Mouse (Mus musculus) MEL (cell line): ENCODE measurements at regions not wholly inside any gene's neighbourhood (a gene's known extent, or its start where the extent isn't known, plus 50 kb on each side); places are given as distances from the start of the nearest gene placed in this dataset.

Experiments used
- CTCF ChIP-seq, 3 experiments: IDR thresholded peaks in 2 of 3; conservative IDR thresholded peaks in 1 of 3; 2 replicates each; pipeline ENCODE4 v1.5.1; 2011 to 2012; ENCODE audit warnings: low read length in 3 of 3, low read depth in 2 of 3, mild to moderate bottlenecking in 2 of 3, improper control_type of control experiment in 1 of 3, inconsistent platforms in 1 of 3, mixed read lengths in 1 of 3, moderate library complexity in 1 of 3; ENCODE audit not compliant: control insufficient read depth in 1 of 3, insufficient read depth in 1 of 3, poor library complexity in 1 of 3, severe bottlenecking in 1 of 3
- ELF1 ChIP-seq: IDR thresholded peaks from 2 replicates; pipeline ENCODE4 v1.6.1; 2014; ENCODE audit warnings: low read depth, mild to moderate bottlenecking, inconsistent platforms, low read length, improper control_type of control experiment, moderate library complexity
- GATA1 ChIP-seq: IDR thresholded peaks from 2 replicates; pipeline ENCODE4 v1.6.1; 2011; ENCODE audit warnings: low read depth, low read length, improper control_type of control experiment
- MAX ChIP-seq: IDR thresholded peaks from 2 replicates; pipeline ENCODE4 v1.6.1; 2011; ENCODE audit warnings: low read length, improper control_type of control experiment
- NELFE ChIP-seq: IDR thresholded peaks from 2 replicates; pipeline ENCODE4 v1.6.1; 2011; ENCODE audit warnings: low read depth, low read length, improper control_type of control experiment
- POLR2A ChIP-seq, 2 experiments: IDR thresholded peaks; 2 replicates each; pipeline ENCODE4 v1.6.1; 2011 to 2012; ENCODE audit warnings: low read length in 2 of 2, mild to moderate bottlenecking in 2 of 2, control low read depth in 1 of 2, improper control_type of control experiment in 1 of 2, low read depth in 1 of 2, moderate library complexity in 1 of 2; ENCODE audit not compliant: control insufficient read depth in 1 of 2, insufficient read depth in 1 of 2, poor library complexity in 1 of 2
- POLR2AphosphoS2 ChIP-seq: IDR thresholded peaks from 2 replicates; pipeline ENCODE4 v1.6.1; 2011; ENCODE audit warnings: low read length, improper control_type of control experiment
- USF1 ChIP-seq: IDR thresholded peaks from 2 replicates; pipeline ENCODE4 v1.6.1; 2014; ENCODE audit warnings: low read depth, mild to moderate bottlenecking, inconsistent platforms, low read length, improper control_type of control experiment, moderate library complexity
- ZMIZ1 ChIP-seq: IDR thresholded peaks from 2 replicates; pipeline ENCODE4 v1.6.1; 2012; ENCODE audit warnings: low read depth, mild to moderate bottlenecking, inconsistent platforms, low read length, improper control_type of control experiment, moderate library complexity

GRCm38 (mm10) chr7:25981167-25981566 is 80.1 kb upstream of the Cyp2b13 start:
- no peak for TF ChIP-seq CTCF (IDR thresholded peaks at IDR 0.05 in 2 of 3, conservative IDR thresholded peaks at IDR 0.05 in 1 of 3; ENCODE audit: control insufficient read depth in 1 of 3, insufficient read depth in 1 of 3, low read depth in 2 of 3, low read length in 3 of 3, poor library complexity in 1 of 3, severe bottlenecking in 1 of 3)
- no peak for TF ChIP-seq ZMIZ1
- no peak for TF ChIP-seq MAX
- no peak for TF ChIP-seq POLR2A (IDR thresholded peaks at IDR 0.05; ENCODE audit: control insufficient read depth in 1 of 2, insufficient read depth in 1 of 2, low read depth in 1 of 2, low read length in 2 of 2, poor library complexity in 1 of 2)
- no peak for TF ChIP-seq NELFE
- no peak for TF ChIP-seq GATA1
- TF ChIP-seq ELF1: no peak
- TF ChIP-seq USF1: no peak
- no peak for TF ChIP-seq POLR2AphosphoS2
